Mouse (Mus musculus) urinary bladder, postnatal 36 days (tissue): ENCODE results near the gene Cfap54.

Experiments used
- DNase-seq, 2 experiments: peaks; one replicate each; pipeline ENCODE4 v3.0.0; 2022; ENCODE audit warnings: low spot score in 2 of 2, mixed read lengths in 1 of 2

Cfap54 gene

DNA sequence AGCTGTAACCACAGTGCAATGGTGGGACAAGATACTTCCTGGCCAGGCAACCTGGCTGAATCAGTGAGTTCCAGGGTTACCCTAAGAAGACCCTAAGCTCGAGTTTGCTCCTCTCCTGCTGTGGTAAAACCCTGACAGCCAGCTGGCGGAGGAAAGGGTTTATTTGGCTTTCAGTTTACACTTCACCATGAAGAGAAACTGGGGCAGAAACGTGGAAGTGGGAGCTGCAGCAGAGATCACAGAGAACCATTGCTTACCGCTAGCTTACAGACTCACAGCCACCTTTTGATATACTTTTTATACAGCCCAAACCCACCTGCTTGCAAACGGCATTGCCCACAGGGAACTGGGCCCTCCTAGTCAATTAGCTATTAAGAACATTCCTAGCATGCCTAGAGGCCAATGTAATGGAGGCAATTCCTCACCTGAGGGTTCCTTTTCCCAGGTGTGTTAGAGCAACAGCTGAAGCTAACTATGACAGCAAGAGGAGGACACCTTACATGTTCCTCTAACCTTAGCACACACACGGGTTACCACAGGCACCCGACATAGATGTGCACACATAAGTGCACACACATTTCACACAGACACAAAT lies 16.9 kb upstream of the Cfap54 start:
- DNase-seq: no peak

DNA sequence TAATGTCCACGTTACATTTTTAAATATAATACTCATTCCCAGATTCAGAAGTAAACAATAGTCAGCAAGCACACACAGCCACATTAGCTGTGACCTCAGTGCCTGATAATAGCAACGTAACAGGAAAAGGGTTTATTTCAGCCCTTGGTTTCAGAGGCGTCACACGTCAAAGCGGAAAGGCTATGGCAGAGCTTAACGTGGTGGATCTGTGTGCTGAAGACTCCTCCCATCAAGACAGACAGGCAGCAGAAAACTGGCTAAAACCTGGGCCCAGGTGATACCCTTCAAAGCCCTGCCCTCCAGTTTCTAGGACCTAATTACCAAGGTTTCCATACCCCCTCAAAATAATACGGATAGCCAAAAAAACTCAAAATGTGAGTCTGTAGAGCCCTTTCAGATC lies 16.0 kb upstream of the Cfap54 start:
- no peak for DNase-seq

DNA sequence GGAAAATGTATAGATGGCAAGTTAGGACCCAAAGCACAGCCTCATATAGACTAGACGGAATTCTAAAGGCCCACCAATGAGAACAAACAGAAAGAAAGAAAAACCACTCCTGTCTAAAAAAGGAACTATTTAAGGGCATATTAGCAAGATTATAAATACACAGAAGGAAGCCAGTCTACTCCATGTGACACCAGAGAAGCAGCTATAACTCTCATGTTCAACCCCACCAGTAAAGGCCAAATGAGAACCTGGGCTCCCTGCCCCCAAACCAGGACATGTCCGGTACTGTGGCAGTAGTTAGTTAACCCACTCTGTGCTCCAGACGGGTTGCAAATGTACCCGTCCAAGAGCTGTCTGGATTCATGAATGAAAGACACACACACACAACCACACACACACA lies 14.4 kb upstream of the Cfap54 start:
- no peak for DNase-seq

DNA sequence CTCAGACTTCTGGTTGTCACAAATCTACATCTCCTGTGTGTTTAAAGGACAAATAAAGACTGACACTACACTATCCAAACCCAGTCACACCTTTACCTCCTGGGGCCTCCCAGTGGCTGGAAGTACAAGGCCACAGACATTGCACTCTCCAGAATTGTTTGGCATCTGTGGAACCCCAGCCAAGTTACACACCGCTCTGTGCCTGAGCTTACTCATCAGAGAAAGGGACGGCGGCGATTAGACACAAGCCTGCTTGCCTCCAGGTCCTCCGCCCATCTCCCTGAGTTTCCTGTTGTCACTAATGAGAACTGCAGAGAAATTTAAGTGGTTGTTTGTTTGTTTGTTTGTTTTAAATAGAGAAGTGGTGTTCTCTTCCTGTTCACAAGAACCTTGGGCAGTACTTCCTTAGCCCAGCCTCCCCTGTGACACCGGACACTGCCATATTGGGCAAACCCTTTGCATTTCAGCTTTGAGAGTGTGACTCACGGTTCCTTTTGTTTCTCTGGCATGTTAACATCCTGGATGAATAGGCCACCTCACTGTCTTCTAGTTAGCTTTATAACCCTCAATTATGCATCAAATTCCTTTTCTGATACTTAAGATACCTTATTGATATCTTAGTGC lies 13.7 kb upstream of the Cfap54 start:
- no peak for DNase-seq

DNA sequence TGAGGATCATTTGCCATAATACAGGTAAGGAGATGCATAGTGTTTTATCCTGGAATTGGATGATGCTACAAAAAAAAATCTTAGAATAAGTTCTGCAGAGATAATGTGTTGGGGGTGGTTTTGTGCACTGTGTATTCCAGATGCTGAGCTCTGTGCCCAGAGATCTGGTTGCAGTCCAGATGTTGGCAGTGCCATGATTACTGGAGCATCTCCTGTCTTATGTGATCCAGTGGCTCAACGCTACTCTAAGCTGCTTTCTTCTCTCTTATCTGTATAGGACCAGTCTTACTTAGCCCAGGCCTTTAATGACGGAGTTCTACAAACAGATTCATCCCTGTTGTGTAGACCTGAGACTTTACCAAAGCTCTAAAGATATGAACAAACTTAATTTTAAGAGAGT lies 10.5 kb upstream of the Cfap54 start:
- DNase-seq: no peak

DNA sequence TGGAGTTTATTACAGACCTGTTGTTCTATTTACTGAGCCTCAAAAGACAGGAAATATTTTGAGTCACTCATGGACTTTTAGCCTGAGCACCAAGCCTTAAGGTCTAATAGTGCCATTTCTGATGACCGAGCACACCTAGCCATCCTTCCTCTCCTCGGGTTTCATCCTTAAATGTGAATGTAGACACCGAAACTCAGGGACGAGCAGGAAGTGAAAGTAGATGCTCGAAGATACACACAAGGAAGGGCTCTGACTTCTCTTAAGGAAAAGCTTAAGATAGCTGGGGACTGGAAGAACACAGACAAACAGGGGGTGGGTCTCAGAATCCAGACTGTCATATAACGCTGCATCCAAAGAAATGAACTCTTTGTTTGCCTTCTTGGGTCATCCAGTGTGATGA lies 8.8 kb upstream of the Cfap54 start:
- no peak for DNase-seq

DNA sequence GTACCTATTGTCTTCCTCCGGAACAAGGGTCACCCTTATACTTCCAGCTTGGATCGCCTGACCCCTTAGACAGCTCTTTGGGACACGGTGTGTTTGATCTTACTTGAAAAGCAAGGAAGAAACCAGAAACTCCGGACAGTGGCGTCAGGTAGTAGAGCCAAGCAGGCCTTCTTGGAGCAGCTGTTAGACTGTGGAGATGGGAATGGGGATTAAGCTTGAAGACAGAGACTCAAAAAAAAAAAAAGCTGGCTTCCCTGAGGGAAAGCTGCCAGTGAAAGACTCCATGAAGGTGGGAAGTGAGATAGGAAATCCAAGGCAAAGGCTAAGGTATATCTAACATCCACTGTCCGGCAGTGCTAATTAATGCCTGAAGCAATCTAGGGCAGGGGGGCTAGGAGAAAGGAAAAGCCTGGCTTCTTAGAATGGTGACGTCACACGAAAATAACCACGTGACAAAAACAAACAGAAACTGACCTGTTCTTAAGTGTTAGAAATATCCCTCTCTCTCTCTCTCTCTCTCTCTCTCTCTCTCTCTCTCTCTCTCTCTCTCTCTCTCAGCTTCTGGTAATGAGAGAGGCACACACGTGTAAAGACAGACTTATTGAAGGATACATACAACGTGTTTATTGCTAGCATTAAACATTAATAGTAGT lies 7.1 kb upstream of the Cfap54 start:
- DNase-seq: no peak

DNA sequence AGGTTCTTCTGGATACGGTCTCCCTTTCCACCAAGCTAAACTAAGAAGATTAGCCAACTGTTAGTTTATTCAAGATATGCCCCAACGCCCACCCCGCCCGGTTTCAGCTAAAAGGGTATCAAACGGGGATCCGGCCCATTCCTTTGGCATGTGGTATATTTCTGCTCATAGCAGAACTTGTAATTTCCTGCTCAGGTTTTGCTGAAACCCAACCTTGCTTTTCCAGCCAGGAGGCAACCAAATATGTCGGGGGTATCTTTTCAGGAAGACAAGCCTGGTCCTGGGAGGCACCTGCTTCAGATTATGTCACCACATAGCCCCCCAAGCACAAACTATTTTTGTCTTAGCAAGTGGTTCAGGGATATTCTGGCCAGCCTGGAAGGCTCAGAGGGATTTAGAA lies 6.1 kb upstream of the Cfap54 start:
- no peak for DNase-seq

DNA sequence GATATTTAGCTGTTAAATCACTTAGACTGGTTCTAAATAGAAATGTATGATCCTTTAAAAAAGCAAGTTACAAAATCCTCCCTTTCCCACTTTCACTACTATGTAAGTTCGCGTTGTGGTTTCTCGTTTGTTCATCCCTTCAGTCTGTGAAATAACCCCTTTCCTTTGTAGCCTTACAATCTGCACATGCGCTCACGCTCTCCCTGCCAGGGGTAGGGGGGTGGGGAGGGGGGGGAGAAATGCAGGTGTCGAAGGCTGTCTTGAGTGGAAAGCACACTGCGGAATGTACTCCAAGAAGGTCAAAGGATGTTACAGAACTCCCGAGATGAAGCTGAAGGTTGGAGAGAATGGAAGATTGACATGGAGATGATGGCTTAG lies 2.5 kb upstream of the Cfap54 start:
- DNase-seq: no peak

DNA sequence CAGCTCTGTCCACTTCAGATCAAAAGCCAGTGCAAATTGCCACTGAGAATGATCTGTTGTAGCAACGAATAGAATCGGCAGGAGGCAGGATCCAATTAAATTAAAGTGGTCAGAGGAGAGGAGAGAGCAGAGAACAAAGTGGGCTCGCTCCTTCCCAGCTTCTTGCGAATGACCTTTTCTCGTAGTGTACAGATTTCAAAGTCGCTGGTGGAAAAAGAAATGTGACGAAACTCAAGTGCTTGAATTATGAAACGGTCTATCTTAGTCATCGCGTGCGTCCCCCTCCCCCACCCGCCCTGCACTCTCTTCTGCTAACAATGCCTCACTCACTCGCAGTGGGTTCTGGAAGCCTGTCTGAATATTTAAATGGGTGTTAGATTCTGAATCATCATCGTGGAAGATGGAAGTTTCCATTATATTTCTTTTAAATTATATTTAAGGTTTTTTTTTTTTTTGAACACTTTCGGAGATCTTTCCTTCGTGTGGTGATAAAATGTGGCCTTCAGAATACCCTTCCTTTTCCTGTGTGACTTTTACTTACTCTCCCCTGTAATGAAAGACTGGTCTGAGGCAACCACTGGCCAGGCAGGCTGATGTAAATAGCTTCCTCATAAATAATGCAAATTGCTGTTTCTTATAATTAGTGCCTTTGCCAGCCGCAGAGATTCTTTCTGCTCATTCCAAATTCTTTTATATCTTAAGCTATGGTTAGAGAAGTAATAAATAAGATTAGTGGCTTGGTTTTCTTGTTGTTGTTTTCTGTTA lies 2.0 kb upstream of the Cfap54 start:
- no peak for DNase-seq

DNA sequence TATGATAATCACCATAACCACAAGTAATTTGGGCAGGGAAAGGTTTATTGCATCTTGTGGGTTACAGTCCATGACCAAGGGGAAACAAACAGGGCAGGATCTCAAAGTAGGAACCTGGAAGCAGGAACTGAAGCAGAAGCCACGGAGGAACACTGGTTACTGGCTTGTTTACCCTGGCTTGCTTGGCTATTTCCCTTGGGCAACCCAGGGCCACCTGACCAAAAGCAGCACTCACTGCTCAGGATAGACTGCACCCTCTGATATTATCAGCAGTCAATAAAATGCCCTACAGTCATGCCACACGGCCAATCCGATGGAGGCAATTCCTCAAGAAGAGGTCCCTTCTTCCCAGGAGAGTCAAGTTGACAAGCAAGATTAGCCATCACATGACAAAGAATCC lies 1.9 kb downstream of the Cfap54 start:
- DNase-seq: no peak

DNA sequence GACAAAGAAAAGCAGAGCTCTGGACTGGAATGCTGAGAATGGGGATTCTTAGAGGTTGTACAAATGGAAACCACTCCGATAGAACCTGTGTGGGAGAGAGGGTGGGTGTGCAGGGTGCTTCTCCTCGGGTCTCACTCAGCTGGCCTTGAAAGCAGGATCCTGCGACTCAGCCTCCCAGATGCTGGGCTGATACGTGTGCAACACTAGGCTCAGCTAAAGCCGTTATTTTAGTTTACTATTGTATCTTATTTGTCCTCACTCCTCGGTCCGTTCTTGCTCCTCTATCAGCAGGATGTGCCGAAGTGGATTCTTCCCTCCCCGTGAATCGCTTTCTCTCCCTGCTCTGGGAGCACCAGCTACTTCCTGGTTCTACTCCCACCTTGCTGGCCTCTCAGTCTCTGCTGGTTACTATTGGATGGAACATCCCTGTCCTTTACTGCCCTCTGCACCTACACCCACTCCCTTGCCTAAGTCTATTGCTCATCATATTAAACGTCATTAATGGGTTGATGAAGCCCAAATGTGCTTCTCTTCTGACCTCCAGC lies 3.4 kb downstream of the Cfap54 start:
- no peak for DNase-seq

DNA sequence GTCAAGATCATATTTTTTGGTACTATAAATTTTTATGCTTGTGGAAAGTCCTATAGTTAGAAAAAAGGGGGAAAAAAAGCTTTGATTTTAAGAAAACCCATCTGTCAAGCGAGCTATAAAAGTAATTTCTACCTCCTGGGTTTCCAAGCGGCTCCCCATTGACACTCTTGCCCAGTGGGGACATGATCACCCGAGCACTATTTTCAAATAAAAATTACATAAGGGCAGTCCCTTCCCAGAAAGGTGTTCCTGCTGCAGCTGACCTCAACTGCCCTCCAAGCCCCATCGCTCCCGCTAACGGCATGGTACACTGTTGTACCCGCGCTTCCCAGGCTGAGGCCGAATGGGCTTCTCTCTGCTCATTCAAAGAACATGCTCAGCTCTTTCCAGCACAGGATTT lies 5.0 kb downstream of the Cfap54 start:
- no peak for DNase-seq

DNA sequence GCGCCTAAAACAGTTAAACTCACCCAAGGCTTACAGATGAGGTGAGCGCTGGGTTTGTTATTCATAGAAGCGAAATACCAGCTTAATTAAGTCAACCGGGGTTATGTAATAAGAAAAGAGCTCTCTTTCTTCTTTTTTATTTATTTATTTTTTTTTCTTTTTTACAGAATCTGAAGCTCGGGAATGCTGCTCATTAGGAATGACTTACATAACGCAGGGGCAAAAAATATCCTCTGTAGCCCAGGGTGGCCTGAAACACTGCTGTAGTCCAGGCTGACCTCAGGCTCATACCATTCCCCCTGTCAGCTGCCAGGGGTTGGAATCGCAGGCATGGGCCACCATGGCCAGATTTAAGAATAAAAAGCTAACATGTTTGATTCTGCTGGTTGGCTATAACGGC lies 5.6 kb downstream of the Cfap54 start:
- no peak for DNase-seq

DNA sequence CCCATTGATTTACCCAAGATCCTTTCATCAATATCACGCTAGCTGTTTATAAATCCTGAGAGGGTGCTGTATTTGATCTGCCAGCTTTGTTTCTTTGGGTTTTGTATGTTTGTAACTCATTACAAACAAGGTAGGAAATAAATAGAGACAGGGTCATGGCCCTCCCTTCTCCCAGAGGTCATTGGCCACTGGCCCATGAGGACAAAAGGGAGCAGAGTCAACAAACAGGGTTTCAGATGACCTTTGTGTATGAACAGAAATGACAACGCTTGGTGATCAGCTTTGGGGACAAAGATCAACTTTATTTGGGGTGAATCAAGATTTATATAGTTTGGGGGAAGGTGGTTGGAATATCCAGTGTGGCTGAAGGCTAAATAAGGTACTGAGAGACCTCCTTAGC lies 8.6 kb downstream of the Cfap54 start:
- no peak for DNase-seq

DNA sequence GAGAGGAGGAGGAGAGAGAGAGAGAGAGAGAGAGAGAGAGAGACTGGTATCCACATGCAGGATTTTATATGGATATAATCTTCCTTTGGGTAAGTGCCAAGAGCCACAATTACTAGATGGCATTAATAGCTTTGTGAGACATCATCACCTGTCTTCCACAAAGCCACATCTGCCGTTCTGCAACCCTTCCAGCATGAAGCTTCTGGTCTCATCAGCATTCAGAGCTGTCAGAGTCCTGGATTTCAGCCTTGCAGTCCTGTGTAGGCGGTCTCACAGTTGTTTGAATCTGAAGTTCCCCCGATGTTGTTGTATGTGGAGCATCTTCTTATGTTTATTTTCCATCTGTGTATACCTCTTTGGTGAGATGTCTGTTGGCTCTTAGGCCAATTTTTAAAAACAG lies 9.7 kb downstream of the Cfap54 start:
- no peak for DNase-seq

DNA sequence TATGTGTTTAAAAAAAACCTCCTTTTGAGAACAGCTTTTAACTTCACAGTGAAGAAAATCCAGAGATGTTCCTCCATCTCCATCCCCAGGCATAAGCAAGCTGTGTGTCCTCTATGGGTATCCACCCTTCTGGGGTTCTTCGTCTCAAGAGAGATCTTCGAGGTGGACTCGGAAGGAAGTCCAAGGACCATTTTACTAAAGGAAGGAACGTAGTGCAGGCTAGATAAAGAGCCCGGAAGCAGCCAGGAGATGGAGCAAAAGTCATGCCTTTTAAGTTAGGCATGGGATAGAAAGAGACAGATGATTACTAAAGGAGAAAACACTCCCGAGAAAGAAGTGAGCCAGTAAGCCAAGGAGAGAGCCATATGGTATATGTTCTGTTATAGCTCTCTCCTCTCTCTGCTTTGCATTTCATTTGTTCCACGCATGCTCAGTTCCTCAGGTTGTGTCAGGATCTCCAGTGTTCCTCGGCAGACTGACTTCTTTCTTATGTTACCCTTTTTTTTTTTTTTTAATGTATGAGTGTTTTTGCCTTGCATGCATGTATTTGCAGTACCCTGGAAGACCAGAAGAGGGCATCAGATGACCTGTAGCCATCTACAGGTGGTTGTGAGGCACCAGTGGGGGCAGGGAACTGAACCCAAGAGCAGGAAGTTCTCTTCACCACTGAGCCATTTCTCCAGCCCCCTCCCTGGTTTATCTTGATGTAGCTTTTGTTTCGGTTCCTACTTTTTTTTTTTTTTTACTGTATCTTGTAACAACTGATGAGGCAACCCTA lies 11.1 kb downstream of the Cfap54 start:
- peak; percentile 20 to 26 for DNase-seq

DNA sequence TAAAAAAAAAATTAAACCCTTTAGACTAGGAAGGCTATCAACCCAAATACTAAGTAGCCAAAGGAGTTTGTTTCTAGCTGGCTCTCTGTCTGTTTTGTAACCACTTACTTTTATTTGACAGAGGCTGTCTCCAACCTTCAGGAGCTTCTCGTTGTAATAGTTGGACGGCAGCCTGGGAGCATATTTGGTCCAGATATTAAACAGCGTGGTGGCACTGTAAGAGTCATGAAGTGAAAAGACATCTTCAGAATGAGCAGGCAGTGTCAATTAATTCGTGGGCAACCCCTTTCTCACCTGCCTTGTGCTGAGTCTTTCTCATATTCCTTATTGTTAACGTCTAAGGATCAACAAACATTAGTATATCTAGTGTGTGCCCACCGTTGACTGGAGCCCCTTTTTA lies 11.7 kb downstream of the Cfap54 start:
- no peak for DNase-seq

DNA sequence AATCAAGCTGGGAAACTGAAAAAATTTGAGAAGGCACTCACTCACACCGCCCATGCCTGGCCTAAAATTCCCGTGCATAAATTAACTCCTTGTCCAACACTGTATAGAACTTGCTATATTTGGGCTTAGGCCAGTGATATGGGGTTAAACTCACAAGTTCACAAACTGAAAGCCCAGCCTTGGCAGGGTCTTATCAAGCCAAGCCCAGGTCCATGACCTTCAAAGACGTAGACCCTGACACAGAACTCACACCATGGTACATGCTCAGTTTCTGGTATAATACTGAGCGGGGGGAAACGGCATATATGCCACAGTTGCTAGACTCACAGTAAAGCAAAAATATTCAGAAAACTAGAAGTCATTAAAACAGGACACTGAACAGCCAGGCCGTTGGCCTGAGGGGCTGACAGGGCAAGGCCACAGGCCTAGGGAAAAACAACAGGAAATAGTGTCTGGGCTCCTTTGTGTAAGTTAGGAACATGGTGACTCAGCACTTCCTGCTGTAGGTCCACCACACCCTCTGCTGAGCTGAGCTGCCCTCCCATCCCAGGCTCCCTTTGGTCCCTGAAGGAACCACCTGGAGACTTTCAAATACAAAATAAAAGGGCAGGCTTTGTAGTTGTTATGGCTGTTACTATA lies 12.3 kb downstream of the Cfap54 start:
- peak in 1 of 2 experiments; percentile 16 for DNase-seq

DNA sequence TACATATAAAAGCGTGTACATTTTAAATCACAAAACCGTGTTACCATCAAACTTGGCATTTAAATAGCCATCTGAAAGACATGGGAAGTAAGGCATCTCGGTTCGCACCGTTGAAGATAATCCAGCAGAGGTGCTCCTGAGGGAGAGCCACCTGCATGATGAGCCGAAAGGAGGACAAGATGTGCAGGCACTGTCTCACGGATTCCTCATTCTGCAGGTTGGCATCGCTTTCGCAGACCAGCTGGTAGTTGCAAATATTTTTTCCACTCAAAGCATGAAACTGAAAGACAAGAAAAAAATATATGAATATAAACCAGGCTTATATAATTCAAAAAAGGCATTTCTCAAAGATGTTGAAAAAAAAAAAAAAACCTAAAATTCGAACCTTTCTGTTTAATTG lies 16.4 kb downstream of the Cfap54 start:
- DNase-seq: no peak

DNA sequence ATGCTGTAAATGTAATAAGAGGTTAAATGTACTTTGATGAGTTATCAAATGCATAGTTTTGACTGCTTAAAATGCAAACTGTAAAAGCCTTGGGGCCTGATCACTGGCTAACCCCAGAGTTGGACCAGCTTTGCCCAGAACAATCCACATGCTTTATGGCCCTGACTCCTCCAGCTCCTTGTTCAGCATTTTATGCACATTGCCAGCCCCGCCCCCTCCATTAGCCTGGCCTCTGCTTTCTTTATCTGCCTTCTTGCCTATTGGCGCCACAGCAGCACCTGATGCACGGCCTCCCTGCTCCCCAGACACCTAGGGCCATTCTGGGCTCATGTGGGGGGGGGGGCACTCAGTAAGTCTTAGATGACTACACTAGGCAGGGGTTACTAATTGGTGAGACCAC lies 17.8 kb downstream of the Cfap54 start:
- DNase-seq: no peak
